Mouse (Mus musculus): ENCODE data around the gene Ebf1.

GRCm38 (mm10) chr11:44761128-44761996 lies 144.2 kb downstream of the Ebf1 start:
- TF ChIP-seq CTCF (IDR thresholded peaks at IDR 0.05; ENCODE audit: control insufficient read depth, insufficient read depth, low read length) (no peak), POLR2A (IDR thresholded peaks at IDR 0.05; ENCODE audit: borderline replicate concordance, control insufficient read depth, low read depth, low read length) (no peak)

Measured in bone marrow, adult 2 months (tissue).